Mouse (Mus musculus): ENCODE data around the gene Zfp691. TPM values are rescaled to one million over a fixed set of nuclear protein-coding genes. Genes with fewer than 3 reads are reported as not detected.

Gene Zfp691
- total RNA-seq, 2 experiments from 2014 or later: 13.2 to 17.7 TPM

GRCm38 (mm10) chr4:119167068-119167467, 6.9 kb downstream of the Zfp691 start:
- no peak for DNase-seq

DNA sequence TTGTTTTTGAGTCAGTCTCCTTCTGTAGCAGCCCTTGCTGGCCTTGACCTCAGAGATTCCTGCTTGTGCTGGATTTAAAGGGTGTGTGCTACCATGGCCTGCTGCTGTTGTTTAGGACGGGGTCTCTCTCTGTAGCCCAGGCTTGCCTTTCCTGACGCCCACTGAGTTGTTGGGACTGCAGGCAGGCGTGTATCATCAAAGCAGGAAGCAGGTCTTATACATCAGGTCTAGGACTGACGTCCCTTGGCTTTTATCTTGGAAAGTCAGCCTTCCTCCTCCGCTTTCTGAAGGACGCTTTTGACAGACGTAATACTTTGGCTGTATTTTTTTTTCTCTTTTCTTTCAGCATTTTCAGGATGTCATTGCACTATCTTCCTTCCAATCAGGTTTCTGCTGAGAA, 8.1 kb downstream of the Zfp691 start:
- no peak for DNase-seq

DNA sequence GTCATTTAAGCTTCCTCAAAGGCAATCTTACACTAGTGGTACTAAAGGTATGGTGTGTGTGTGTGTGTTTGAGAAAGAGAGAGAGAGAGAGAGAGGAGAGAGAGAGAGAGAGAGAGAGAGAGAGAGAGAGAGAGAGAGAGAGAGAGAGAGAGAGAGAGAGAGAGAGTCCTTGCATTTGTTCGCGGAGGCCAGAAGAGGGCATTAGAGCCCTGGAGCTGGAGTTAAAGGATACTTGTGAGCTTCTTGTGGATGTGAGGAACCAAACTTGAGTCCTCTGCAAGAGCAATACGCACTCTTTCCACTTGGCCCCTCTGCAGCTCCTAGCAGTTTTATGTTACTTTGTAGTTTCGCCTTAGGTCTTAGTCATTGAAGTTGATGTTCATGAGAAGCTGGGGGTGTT, 11.0 kb downstream of the Zfp691 start:
- DNase-seq: no peak

DNA sequence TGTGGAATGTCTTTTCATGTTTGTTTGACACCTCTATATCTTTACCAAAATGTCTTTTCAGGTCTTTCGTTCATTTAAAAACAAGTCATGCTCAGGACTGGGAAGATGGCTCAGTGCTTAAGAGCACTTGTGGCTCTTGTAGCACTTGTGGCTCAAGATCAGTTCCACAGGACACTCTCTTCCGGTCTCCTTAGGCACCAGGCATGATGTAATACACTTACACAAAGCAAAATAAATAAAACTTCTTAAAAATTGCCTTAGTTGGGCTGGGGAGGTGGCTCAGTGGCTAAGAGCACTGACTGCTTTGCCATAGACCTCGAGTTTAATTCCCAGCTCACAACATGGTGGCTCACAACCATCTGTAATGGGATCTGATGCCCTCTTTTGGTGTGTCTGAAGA, 12.6 kb downstream of the Zfp691 start:
- DNase-seq: no peak

DNA sequence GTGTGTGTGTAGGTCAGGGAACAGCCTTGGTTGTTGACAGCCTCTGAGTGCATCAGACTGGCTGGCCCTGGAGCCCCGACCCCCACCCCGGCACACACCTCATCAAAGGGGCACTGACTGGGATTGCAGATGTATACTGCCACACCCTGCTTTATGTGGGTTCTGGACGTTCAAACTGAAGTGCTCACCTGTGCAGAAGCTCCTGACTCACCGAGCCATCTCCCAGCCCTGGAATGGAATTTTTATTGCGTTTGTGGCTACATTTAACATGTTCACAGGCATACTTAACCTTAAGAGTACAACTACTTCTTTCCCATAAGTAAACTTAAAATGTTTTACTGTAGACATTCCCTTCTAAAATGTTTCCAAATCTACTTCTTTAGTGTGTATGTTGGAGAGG, 16.1 kb downstream of the Zfp691 start:
- DNase-seq: no peak

DNA sequence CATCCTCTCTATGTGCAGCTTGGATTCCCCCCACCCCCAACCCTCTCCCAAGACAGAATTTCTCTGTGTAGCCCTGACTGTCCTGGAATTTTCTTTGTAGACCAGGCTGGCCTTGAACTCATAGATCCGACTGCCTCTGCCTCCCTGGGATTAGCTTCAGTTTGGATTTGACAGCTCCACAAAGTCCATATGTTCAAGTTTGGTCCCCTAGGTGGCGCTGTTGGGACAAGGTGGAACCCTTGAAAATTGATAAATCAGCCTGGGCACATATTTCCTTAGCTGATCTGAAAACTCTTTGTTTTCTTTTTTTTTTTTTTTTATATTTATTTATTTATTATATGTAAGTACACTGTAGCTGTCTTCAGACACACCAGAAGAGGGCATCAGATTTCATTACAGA, 16.8 kb downstream of the Zfp691 start:
- DNase-seq: peak; percentile 74

GRCm38 (mm10) chr4:119148741-119149140, 25.3 kb downstream of the Zfp691 start:
- no peak for DNase-seq

GRCm38 (mm10) chr4:119147347-119147746, 26.6 kb downstream of the Zfp691 start:
- DNase-seq: no peak

GRCm38 (mm10) chr4:119146816-119147215, 27.2 kb downstream of the Zfp691 start:
- DNase-seq: no peak

- peak; percentile 77 for DNase-seq
These were observed 31.6 kb downstream of the Zfp691 start for GRCm38 (mm10) chr4:119142230-119142871.

DNA sequence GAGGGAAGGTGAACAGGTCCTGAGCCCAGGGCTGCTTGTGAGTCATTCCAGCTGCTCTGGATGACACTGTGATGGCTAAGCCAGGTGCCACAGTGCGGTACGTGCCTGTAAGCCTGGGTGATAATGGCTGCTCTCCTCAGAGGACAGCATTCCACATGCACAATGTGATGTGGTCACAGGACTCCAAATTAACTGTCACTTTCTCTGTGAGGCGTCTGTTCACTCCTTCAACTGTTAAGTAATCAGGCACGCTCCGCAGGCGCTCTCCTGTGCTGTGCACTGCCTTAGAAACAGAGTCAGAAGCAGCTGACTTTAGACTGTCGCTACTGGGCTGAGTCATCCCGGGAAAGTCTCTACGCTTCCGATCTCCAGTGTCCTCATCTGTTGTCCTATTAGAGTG, 32.8 kb downstream of the Zfp691 start:
- no peak for DNase-seq

- DNase-seq: peak; percentile 50
These were observed 33.9 kb downstream of the Zfp691 start for GRCm38 (mm10) chr4:119140126-119140525.

- DNase-seq: no peak
These were observed 35.2 kb downstream of the Zfp691 start for GRCm38 (mm10) chr4:119138776-119139175.

DNA sequence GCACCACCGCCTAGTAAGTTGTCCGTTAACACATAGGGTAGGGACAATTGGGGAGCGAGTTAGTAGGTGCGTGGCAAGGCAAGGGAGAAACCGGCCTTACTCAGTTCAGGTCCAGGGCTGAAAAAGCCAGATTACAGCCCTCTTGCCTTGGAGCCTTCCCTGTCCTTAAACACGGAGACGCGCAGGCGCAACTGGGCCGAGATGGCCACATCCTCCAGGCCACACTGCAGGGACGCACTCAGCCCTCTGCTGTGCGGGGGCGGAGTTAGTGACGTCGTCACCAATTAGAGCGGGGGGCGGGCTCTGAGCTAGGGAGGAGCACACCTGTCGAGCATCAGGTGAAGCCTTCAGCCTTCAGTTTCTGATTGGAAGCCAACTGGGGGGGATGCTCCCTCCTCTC, 35.8 kb downstream of the Zfp691 start:
- DNase-seq: peak; percentile 56

DNA sequence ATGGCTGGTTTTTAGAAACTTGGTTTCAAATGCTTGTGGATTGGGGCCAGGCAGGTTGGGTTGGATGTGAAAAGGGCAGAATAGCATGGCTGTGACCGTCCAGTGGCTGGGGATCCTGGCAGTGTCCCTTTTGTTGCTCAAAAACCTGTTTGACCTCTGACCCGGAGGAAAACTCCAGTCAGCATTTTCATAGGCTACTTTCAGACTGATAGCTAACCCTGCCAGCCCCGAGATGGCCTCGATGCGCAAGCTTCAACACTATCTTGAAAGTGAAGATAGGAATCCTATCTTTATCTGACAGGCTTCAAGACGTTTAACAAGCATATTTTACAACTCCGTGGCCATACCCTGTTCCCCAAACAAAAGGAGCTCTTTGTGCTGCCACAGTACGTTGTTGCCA, 36.7 kb downstream of the Zfp691 start:
- DNase-seq: no peak

DNA sequence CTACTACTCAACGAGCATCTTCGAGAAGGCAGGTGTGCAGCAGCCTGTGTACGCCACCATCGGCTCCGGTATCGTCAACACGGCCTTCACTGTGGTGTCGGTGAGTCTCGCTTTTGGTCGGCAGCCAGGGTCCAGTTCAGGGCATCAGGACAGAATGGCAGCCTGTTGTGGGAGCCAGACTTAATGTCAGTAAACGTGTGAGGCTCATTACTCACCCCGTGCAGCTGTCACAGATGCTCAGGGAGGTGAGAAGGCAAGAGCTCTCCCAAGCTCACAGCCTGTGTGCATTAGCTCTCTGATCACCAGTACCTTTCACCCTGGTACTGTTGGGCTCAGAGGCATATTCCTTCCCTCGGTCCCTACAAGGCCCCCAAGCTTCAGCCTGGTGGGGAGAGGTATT, 40.1 kb downstream of the Zfp691 start:
- no peak for DNase-seq

DNA sequence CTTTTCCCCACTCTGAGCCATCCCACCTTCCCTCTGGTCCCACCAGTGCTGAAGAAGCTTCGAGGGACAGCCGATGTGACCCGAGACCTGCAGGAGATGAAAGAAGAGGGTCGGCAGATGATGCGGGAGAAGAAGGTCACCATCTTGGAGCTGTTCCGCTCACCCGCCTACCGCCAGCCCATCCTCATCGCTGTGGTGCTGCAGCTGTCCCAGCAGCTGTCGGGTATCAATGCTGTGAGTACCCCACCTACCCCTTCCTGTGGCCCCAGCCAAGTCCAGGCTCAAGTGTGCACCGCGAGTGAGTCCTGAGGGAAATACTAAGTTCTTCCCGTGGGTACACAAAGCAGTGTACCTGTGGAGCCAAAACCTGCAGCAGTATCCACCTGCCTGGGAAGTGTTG, 40.7 kb downstream of the Zfp691 start:
- DNase-seq: no peak

DNA sequence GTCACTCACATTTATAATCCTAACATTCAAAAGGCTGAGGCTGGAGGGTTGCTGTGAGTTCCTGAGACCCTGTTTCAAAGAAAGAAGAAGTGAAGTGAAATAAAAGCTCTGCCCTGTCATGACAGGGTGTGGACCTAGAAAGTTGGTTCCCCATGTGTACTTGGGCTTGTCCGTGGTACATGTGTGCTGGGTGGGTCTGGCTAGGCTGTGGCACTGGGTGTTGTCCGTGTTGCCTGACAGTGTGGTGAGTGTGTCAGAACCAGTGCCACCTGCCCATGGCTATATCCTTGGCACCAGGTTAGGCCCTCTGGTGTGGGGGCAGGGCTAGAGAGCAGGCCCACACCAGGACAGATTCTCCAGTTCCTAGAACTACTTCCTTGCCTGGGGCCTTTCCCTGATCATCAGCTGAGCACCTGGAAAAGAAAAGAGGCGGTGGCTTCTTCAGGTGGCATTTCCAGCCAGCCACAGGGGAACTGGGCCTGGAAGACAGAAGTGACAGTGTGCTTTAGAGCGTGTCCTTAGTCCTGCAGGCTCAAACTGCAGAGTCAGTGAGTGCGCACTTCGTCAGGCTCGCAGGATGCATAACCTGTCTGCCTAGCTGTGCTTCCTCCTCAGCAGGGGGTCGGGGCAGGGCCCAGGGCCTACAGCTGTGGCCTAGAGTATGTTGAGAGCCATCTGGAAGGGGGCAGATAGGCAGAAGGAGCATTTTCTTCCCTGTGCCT, 42.6 kb downstream of the Zfp691 start:
- no peak for DNase-seq

DNA sequence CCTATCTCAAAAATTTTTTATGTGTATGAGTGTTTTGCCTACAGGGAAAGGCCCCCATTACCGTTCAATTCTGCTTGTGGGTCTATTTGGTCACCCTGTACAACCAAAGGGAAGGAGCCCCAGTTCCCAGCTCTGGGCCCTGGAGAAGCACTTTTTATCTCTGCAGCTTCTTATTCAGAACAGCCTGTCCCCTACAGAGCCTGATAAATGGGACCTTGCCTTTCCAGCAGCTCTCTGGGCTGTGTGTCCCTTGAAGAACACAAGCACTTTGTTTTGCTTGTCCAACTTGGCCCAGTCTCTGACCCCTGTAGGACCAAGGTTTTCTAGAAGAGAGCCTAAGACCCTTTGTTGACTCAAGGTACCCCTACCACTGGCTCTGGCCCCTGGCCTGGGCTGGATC, 44.9 kb downstream of the Zfp691 start:
- DNase-seq: no peak

- no peak for DNase-seq
These were observed 45.4 kb downstream of the Zfp691 start for GRCm38 (mm10) chr4:119128547-119128946.

- no peak for DNase-seq
These were observed 46.8 kb downstream of the Zfp691 start for GRCm38 (mm10) chr4:119127229-119127628.

GRCm38 (mm10) chr4:119125577-119126270, 48.3 kb downstream of the Zfp691 start:
- DNase-seq: no peak

DNA sequence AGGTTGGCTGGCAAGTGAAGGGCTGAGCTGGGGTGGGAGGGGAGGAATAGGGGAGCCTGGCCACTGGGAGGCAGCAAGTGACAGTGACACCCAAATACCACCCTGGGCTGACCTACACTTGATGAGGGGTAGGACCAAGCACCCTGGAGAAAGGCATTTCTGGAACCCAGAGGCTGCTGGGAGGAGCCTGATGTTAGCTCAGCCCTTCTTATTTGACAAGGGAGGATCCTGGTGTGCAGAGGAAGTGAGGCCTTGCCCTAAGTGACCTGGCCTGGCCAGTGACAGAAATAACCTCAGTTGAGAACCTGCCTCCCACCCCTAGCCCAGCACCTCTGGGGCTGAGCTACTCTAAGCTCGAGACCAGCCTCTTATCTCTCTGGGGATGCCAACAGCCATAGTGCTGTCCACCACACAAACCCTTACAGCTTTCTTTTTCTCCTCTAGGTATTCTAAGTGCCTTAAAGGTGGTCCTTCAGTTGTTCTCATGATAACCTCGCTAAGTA, 49.2 kb downstream of the Zfp691 start:
- DNase-seq: no peak

DNA sequence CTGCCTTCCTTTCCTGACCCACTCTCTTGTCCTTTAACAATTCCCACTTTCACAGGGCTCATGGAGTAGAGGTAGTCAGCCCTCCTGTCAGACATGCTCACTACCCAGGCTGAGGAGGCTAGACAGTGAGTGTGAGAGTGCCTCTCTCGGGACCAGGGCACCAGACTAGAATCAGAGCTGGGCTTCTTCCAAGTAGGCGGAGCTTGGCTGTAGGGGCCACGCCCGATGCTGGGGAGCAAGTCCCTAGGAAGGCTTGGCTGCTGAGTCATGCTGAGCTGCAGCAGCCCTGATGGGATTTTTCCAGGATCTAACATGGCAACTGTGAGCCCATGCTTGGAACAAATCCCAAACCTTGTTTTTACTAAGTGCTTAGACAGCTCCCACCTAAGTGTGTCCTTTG, 52.7 kb downstream of the Zfp691 start:
- peak; percentile 86 for DNase-seq

Measured in heart, postnatal 4 days (tissue).